Mouse (Mus musculus): Measurements from ENCODE around the gene Dut. TPM values are rescaled to one million over a fixed set of nuclear protein-coding genes. Genes with fewer than 3 reads are reported as not detected.

Dut gene
- total and polyA plus RNA-seq, 3 experiments: 197 to 348 (median 232) TPM

DNA sequence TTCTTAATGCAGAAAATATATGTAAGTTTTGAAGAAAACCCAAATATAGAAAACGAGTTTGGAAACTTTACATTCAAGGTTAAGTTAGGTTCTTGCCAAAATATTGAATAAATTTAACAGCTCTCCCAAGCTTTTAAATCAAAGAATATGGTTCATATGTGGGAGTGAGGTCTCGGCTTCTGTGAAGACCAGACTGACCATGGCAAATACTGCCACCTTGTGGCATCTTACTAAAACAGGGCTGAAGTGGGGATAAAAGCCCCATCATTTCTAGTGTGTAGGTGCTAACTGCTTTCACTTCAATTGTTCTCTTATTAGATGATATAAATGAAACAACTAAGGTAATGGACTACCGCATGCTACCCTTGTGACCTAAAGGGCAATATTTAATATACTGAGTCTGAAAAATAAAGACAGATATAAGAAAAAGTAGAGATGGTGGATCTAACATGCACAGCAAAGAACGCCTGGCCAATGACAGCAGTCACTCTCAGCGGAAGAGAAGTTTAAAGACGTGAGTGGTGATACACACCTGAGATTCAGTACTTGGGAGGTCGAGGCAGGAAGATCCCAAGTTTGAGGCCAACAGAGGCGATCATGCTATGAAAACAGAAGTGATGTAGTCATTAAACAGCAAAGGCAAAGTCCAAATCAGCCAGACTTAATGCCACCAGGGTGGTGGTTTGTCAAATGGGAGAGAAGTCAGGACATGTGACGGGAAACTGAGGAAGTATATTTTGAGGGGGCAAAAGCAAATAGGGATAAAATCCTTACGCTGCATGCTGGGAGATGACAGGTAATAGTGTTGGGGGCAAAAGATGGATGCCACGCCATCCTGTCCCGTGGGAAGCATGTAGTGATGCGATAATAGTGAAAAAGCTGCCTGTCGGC, 12.5 kb downstream of the Dut start:
- no peak for TF ChIP-seq MAX (IDR thresholded peaks at IDR 0.05; ENCODE audit: low read length)
- TF ChIP-seq BHLHE40 (IDR thresholded peaks at IDR 0.05; ENCODE audit: low read depth, low read length): no peak
- peak; percentile 59; the same call in 1 of the 2 replicates for TF ChIP-seq POLR2AphosphoS2 (IDR thresholded peaks at IDR 0.05; ENCODE audit: low read depth, low read length)
- peak; percentile 58 for TF ChIP-seq RAD21 (IDR thresholded peaks at IDR 0.05; ENCODE audit: low read depth, low read length)
- TF ChIP-seq SMC3 (IDR thresholded peaks at IDR 0.05; ENCODE audit: low read depth, low read length): peak; percentile 33
- peak; percentile 32 to 66; a peak in 3 of 4 replicates for TF ChIP-seq CTCF (conservative IDR thresholded peaks at IDR 0.05 in 1 of 2, IDR thresholded peaks at IDR 0.05 in 1 of 2; ENCODE audit: low read depth in 2 of 2, low read length in 2 of 2)
- TF ChIP-seq GABPA (IDR thresholded peaks at IDR 0.05; ENCODE audit: insufficient replicate concordance, low read depth, low read length): no peak
- TF ChIP-seq UBTF (IDR thresholded peaks at IDR 0.05; ENCODE audit: low read depth, low read length): no peak
- dilution Hi-C loops (cut with MboI; ENCODE audit: extremely low pct_ligation_motif_present, extremely low pct_unique_long_range_greater_than_20kb, low sequenced_read_pairs): no loop called here
- Histone ChIP-seq H3K4me1 (ENCODE audit: control insufficient read depth in 1 of 2, insufficient read depth in 2 of 2) (no peaks in the 10 kb centered on the region), H3K4me2 (ENCODE audit: insufficient read depth, low read depth, poor library complexity, severe bottlenecking) (no peak overlapping the region), H3K27me3 (replicated peaks) (no peaks in the 10 kb centered on the region), H3K9me3 (replicated peaks; ENCODE audit: low read length) (peaks cover 2% of the 10 kb centered on the region), H3K4me3 (replicated peaks in 1 of 3; ENCODE audit: low read depth in 2 of 3, low read length in 2 of 3, poor library complexity in 1 of 3) (no peak overlapping the region), H3K27ac (ENCODE audit: insufficient read depth, low read depth) (no peak overlapping the region), H3K79me2 (replicated peaks; ENCODE audit: control insufficient read depth, extremely low read depth, insufficient read depth, poor library complexity, severe bottlenecking) (peaks cover 13% of the 10 kb centered on the region), H3K36me3 (replicated peaks in 1 of 2; ENCODE audit: control insufficient read depth in 1 of 2, insufficient read depth in 1 of 2, low read length in 1 of 2) (peaks cover 42 to 61% of the 10 kb centered on the region in 2 experiments), H3K9ac (ENCODE audit: insufficient read depth, low read depth) (no peak overlapping the region)
- peak; percentile 59 for DNase-seq (ENCODE audit: extremely low read depth)
- in situ Hi-C loops (cut with MboI; ENCODE audit: low pct_ligation_motif_present, low pct_unique_long_range_greater_than_20kb, low sequenced_read_pairs): no loop called here

DNA sequence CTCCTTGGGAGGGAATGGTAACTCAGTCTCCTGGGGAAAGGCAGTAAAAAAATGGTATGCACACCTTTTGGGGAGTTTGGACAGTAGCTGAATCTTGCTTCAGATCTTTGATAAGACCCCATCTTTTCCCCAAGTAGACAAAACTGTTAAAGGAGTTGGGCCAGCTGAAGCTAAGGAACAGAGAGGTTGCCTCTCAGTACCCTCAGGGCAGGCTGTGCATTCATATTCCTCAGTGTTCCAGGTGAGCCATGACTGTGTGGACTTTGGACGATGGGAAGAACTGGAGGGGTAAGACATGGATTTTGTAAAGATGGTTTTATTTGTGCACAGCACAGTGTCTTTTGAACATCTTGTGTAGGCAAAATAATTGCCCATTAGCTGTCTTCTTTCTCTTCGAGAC, 13.3 kb downstream of the Dut start:
- Histone ChIP-seq H3K79me2 (replicated peaks; ENCODE audit: control insufficient read depth, extremely low read depth, insufficient read depth, poor library complexity, severe bottlenecking) (peaks cover 6% of the 10 kb centered on the region; the same call in 1 of the 2 replicates), H3K4me1 (ENCODE audit: control insufficient read depth in 1 of 2, insufficient read depth in 2 of 2) (no peaks in the 10 kb centered on the region), H3K27me3 (replicated peaks) (no peaks in the 10 kb centered on the region), H3K4me2 (ENCODE audit: insufficient read depth, low read depth, poor library complexity, severe bottlenecking) (no peak overlapping the region), H3K27ac (ENCODE audit: insufficient read depth, low read depth) (no peak overlapping the region), H3K9ac (ENCODE audit: insufficient read depth, low read depth) (no peak overlapping the region), H3K36me3 (replicated peaks in 1 of 2; ENCODE audit: control insufficient read depth in 1 of 2, insufficient read depth in 1 of 2, low read length in 1 of 2) (peaks cover 34 to 55% of the 10 kb centered on the region in 2 experiments), H3K4me3 (replicated peaks in 1 of 3; ENCODE audit: low read depth in 2 of 3, low read length in 2 of 3, poor library complexity in 1 of 3) (no peak overlapping the region), H3K9me3 (replicated peaks; ENCODE audit: low read length) (no peaks in the 10 kb centered on the region)
- no peak for DNase-seq (ENCODE audit: extremely low read depth)
- in situ Hi-C loops (cut with MboI; ENCODE audit: low pct_ligation_motif_present, low pct_unique_long_range_greater_than_20kb, low sequenced_read_pairs): no loop called here
- TF ChIP-seq USF2 (conservative IDR thresholded peaks at IDR 0.05; ENCODE audit: low read depth, low read length) (no peak), NRF1 (IDR thresholded peaks at IDR 0.05; ENCODE audit: low read depth, low read length) (no peak), SMC3 (IDR thresholded peaks at IDR 0.05; ENCODE audit: low read depth, low read length) (no peak), HCFC1 (IDR thresholded peaks at IDR 0.05; ENCODE audit: low read depth, low read length) (no peak), USF1 (IDR thresholded peaks at IDR 0.05; ENCODE audit: low read depth, low read length) (no peak), TBP (conservative IDR thresholded peaks at IDR 0.05; ENCODE audit: low read depth, low read length) (no peak), PAX5 (IDR thresholded peaks at IDR 0.05; ENCODE audit: low read length) (no peak), CHD2 (IDR thresholded peaks at IDR 0.05; ENCODE audit: low read length) (no peak), TCF12 (IDR thresholded peaks at IDR 0.05; ENCODE audit: low read depth, low read length) (no peak), CHD1 (IDR thresholded peaks at IDR 0.05; ENCODE audit: low read depth, low read length) (no peak), EP300 (IDR thresholded peaks at IDR 0.05; ENCODE audit: low read length) (no peak), MAX (IDR thresholded peaks at IDR 0.05; ENCODE audit: low read length) (no peak), MEF2A (IDR thresholded peaks at IDR 0.05; ENCODE audit: borderline replicate concordance, low read depth, low read length) (no peak), ZC3H11A (IDR thresholded peaks at IDR 0.05; ENCODE audit: low read depth, low read length) (no peak)
- dilution Hi-C loops (cut with MboI; ENCODE audit: extremely low pct_ligation_motif_present, extremely low pct_unique_long_range_greater_than_20kb, low sequenced_read_pairs): no loop called here

Data from CH12.LX (cell line).